Mouse (Mus musculus) frontal cortex, postnatal 14 days (tissue): Measurements from ENCODE around the gene Gns.

ENCODE experiments used
- DNase-seq, 2 experiments: peaks; one replicate each; pipeline ENCODE4 v3.0.0; 2022; ENCODE audit warnings: low spot score in 2 of 2

Gene Gns

DNA sequence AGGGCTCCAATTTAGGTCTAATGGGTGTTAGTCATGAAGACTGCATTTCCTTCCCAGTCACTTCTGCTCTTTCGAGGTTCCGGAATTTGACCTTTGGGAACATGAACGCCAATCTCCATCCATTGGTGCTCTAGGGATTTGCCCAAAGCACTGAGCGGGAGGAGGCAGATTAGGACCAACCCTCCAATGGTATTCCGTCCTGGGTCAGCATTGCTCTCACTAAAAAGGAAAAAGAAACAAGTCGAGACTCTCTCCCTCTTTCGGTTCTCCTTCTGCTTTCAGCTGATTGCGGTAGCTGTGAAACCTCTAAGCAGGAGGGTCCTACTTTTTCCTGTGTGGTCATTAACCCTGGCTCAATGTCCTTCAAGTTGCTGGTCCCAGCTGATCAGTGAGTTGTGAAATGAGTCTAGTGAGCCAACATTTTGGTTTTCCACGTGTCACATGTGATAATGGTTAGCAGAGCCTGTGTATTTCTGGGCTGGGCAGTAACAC lies 937 bp downstream of the Gns start:
- no peak for DNase-seq

DNA sequence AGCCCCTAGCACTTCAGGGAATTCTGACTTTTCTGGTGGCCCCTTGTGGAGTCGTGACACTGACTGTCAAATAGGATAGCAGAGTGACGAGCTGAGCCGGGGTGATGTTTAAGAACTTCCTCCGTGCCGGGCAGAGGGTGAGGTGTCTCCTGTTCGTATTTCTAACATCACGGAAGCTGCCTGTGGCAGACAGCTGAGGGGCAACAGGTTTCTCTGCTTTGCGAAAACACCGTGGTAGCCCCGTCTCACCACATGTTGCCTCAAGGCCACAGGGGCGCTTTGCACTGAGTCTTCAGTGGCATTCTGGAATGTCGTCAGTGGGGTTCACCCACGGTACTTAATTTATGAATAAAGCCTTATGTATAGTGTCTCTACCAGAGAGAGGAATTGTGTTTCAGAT lies 2.4 kb downstream of the Gns start:
- DNase-seq: no peak

DNA sequence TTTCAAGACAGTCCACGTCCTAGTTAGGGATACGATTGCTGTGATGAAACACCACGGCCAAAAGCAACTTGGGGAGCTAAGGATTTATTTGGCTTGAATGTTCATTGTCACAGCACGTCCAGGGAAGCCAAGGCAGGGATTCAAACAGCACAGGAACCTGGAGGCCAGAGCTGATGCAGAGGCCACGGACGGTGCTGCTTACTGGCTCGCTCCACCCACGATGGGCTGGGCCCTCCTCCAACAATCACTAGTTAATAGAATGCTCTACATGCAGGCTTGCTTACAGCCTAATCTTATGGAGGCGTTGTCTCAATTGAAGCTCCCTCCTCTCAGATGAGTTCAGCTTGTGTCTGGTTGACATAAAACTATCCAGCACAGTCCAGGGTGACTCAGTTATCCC lies 2.9 kb downstream of the Gns start:
- no peak for DNase-seq

DNA sequence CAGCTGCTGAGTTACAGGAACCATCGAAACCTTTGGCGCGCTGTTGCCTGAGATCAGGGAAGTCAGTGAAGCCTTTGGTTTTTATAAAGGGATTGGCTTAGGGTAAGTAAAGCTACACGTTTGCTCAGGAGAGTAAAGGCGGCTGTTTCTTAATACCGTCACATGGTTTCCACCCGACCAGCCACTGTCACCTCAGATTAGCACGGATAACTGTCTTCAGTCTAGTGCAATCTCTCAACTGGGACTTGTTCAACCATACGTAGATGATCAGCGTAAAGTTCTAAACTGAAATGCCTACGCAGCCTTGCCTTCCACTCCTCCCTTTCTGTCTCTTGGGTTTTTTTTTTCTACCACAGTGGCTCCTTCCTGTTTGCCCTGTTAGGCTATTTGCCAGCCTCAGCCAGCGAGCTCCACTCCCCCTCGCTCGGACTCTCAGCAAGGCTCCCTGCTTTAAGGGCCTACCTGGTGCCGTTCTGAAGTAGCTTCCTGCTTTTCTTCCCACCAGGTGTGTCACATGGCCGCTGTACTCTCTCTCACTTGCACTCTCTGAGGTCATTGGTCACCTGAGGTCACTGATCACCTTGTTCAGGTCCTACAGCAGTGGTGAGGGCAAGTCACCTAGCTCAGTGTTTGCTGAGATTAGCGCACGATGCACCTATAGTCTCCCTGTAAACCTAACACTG lies 4.0 kb downstream of the Gns start:
- DNase-seq: no peak

- DNase-seq: no peak
These were observed 5.9 kb downstream of the Gns start for GRCm38 (mm10) chr10:121370777-121371176.

DNA sequence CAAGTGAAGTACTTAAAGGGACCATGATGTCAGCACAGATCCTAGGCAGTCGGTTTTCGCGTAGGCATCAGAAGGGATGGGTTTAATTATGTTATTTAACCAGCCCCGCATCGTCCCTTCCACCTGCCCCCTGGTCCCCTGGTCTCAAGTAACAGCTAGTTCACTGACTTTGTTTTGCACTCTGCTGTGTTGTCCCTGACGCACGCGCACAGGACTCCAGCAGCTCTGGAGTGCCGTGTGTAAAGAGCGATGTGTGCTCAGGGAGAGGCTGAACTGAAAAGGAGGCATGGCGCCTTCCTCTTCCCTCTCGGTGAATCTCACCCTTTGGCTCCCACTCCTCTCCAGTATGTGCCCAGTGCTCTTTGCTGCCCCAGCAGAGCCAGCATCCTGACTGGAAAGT lies 9.1 kb downstream of the Gns start:
- no peak for DNase-seq

- DNase-seq: no peak
These were observed 10.1 kb downstream of the Gns start for GRCm38 (mm10) chr10:121374693-121375620.

DNA sequence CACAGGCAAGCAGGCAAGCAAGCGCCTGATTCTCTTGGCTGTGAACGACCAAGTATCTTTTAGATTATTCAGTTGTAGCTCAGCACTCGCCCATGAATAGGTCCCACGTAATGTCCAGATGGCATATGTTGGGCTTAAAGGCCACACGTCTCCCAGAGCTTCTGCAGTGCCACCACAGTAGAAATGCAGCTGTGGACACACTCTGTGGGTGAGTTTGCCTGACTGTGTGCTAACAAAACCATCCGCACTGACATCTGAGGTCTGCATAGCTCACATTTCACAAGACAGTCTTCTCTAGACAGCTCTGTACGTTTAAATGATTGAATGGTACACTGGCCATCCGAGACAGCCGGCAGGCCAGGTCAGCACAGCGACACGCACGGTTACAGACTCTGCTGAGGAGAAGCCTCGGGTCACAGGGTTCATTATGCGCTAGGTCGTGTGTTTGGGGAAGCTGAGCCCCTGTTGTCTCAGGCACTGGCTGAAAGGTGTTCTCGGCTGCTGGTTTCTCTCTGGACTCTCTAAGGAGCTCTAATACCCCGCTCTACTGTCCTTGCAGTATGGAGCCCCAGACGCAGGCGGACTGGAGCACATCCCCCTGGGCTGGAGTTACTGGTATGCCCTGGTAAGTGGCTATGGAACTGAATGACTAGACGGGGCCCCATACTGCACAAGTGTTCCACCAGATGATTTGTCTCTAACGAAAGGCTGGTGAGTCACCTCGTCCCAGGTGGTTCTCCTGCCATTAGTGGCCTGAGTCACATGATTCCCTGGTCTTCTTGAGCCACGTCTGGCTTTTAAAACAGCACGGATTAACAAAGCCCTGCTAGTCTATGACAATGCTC lies 11.0 kb downstream of the Gns start:
- no peak for DNase-seq

GRCm38 (mm10) chr10:121376530-121377271 lies 11.8 kb downstream of the Gns start:
- DNase-seq: no peak

DNA sequence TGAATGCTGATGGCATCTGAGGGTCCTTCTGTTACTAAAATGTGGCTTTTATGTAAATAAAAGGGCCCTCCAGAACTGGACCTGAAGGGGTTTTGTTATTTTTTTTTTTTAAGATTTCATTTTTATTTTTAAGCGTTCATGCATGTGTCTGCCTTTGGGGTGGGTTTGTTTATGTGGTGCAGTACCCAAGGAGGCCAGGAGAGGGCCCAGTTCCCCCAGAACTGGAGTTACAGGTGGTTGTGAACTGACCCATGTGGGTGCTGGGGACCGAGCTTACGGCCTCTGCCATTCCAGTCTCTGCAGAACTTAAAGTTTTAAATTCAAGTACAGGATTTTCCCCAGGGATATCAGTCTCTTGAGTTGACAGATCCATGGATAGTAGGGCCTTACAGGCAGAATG lies 14.5 kb downstream of the Gns start:
- no peak for DNase-seq

DNA sequence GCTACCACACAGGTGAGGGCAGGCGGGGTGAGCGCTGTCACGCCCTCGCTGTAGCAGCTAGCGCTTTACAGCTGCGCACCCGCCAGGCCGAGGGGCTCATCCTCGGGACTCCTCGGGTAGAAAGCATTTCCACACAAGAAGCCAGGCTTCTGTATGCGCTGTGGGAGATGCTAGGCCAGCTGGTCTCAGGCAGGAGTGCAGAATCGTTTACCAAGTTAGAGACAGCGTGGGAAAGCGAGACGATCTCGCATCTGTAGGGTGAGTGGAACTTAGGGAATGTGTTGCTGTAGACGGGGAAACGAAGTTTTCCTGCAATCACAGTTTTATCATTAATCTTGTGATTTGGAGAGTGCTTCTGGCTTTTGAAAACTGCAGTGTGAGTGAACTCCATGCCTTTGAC lies 16.4 kb downstream of the Gns start:
- no peak for DNase-seq

DNA sequence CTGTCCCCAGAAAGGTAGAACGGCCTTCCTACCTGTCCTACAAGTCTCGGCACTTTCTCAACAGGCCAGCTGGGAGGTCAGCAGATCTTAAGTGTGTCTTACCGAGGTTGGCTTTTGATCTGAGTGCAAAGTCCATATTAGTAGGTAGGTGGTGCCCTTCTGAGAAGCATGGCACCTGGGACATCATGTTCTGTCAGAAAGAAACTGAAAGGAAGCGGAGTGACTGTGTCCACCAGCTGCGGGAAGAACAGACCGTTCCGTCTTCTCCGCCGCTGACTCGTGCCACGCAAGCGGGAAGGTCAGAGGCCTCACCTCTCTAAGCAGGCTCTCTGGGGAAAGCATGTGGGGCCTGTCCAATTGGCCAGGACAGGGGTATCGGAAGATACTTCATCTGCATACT lies 19.8 kb downstream of the Gns start:
- DNase-seq: no peak

DNA sequence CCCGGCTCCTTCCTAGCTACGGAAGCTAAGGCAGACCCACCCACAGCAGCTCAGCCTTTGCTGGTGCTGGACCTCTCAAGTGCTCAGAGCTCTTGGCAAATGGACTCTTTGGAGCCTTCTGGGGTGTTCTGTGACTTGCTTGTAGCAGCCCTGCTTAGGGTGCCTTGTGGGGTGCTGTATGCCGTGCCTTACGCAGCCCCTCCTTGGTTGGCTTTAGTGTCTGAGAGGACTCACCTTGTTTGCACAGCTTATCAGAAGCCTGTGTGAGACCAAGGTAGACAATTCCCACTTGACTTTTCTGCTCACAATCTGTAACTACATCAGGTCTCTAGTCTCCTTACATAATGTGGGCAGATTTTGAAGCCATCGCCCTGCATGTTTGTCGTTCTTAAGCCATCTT lies 20.8 kb downstream of the Gns start:
- DNase-seq: no peak

- DNase-seq: no peak
These were observed 21.5 kb downstream of the Gns start for GRCm38 (mm10) chr10:121386347-121386746.

GRCm38 (mm10) chr10:121390602-121391001 lies 25.7 kb downstream of the Gns start:
- DNase-seq: no peak

DNA sequence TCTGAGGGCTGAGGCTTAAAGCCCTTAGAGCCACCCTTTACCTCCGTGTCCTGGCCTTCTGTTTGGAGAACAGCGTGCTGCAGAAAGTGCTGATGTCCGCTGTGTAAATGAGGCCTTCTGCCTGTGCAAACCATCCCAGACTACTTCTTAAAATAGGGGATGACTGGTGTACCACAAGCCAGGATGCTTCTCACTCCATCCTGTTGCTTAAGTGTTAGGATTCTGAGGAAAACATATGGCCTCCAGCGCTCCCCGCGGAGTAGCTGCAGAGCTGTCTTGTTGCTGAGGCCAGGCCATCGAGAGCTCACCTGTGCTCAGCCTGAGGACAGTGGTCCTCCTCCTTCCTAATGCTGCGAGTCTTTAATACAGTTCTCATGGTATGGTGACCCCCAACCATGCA lies 27.0 kb downstream of the Gns start:
- DNase-seq: no peak

- DNase-seq: no peak
These were observed 29.4 kb downstream of the Gns start for GRCm38 (mm10) chr10:121394270-121394669.

DNA sequence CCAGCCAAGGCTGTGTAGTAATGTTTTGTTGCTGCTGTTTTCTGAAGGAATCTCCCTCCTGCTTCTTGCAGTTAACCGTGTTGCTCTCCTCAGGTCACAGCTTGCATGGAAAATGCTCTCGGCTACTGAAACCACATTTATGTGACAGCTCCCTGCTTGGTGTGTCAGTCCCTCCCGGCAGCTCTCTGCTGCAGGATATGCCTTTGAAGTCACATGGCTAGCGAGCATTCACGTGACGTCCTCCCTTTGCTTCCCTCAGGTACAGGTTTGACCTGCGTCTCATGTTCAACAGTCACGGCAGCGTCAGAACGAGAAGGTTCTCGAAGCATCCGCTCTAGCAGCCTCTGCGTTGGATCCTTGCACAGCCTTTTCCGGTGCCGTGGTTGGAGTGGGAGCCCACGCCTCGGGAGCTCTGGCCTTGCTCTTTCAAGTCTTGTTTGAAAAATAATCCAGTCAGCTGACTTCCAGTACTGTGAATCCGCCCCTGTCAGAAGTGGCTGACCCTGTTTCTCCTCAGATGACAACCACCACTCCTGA lies 30.0 kb downstream of the Gns start:
- DNase-seq: no peak

DNA sequence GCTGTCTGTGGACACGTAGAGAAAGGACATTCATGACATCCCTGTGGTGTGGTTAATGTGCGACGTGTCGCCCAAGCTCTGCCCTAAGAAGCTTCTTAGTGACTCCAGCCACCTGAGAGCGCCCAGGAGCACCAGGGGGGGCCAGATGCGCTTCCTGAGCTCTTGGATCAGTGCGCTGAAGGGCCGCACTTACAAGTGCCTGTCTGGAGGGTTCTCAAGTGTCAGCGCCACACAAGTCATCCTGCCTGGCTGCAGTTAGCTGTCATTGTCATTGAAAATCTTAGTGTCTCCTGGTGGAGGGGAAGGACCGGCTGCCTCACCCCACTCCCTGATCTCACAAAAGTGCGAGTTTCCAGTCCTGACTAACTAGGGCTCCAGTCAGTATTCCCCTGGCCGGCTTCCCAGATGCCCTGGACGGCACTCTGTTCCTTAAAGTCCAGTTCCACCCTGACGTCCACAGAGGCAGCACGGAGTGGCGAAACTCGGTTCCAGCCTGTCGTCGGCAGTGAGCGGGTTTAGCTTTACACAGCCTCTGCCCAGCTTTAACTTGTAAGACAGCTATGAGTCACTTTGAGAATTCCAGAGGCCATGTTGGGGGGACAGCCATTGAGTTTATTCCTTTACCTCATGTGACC lies 30.8 kb downstream of the Gns start:
- no peak for DNase-seq

- no peak for DNase-seq
These were observed 33.7 kb downstream of the Gns start for GRCm38 (mm10) chr10:121398599-121398998.

- DNase-seq: no peak
These were observed 36.1 kb downstream of the Gns start for GRCm38 (mm10) chr10:121401005-121401404.
